Mouse (Mus musculus): ENCODE measurements around the gene Myh10.

GRCm38 (mm10) chr11:68864544-68865189 is 173.3 kb downstream of the Myh10 start:
- TF ChIP-seq CTCF (IDR thresholded peaks at IDR 0.05; ENCODE audit: extremely low read depth, insufficient read depth, insufficient read length, insufficient replicate concordance) (no peak), POLR2A (IDR thresholded peaks at IDR 0.05; ENCODE audit: low read depth, low read length) (no peak)

Measured in spleen, adult 2 months (tissue).